Mouse (Mus musculus): ENCODE results near the gene Ly6c2. TPM values are rescaled to one million over a fixed set of nuclear protein-coding genes. Genes with fewer than 3 reads are reported as not detected.
"Not testable (repeated sequence)": the region's sequence is repeated elsewhere in the genome, so short reads cannot be mapped to it uniquely, and the experiment has no call there.

The Ly6c2 gene
- polyA plus RNA-seq, 1 experiment from 2014 or later = 0.92 TPM

GRCm38 (mm10) chr15:75062030-75062574, 49.7 kb downstream of the Ly6c2 start:
- H3K9me3 ChIP-seq (ENCODE audit: control insufficient read depth, low read length); H3K4me1 ChIP-seq (replicated peaks; ENCODE audit: control insufficient read depth, insufficient read depth, low read length); H3K36me3 ChIP-seq (ENCODE audit: control insufficient read depth, insufficient read depth, low read length); H3K4me2 ChIP-seq; H3K27ac ChIP-seq (ENCODE audit: low read depth, low read length); H3K27me3 ChIP-seq (replicated peaks; ENCODE audit: control insufficient read depth, insufficient read depth, low read length); H3K9ac ChIP-seq (ENCODE audit: low read depth, low read length); H3K4me3 ChIP-seq (ENCODE audit: low read depth, low read length); ATAC-seq (replicated peaks; ENCODE audit: low FRiP score): not testable (repeated sequence)
- DNase-seq (ENCODE audit: low spot score) = peak; percentile 37
- 30% methylated on average over 6 of the region's 6 CpGs for WGBS

- Histone ChIP-seq H3K27me3 (replicated peaks; ENCODE audit: control insufficient read depth, insufficient read depth, low read length) (no peaks in the 10 kb centered on the region), H3K4me1 (replicated peaks; ENCODE audit: control insufficient read depth, insufficient read depth, low read length) (no peaks in the 10 kb centered on the region), H3K4me3 (ENCODE audit: low read depth, low read length) (no peak overlapping the region), H3K36me3 (ENCODE audit: control insufficient read depth, insufficient read depth, low read length) (no peaks in the 10 kb centered on the region), H3K27ac (ENCODE audit: low read depth, low read length) (no peak overlapping the region), H3K9ac (ENCODE audit: low read depth, low read length) (no peak overlapping the region), H3K4me2 (no peak overlapping the region), H3K9me3 (ENCODE audit: control insufficient read depth, low read length) (no peaks in the 10 kb centered on the region)
- no peak for ATAC-seq (replicated peaks; ENCODE audit: low FRiP score)
- DNase-seq (ENCODE audit: low spot score) = no peak
Measured at GRCm38 (mm10) chr15:75060505-75060904, 51.3 kb downstream of the Ly6c2 start.

Other genes with a start within 250 kb of the Ly6c2 start
- not detected in 2 replicates for gene 2010109I03Rik, start 214.9 kb downstream of the Ly6c2 start, polyA plus RNA-seq (2014; fragmentation: Nextera tagmentation; extraction: Ambion mirVana)
- gene Ly6i, start 128.5 kb downstream of the Ly6c2 start, polyA plus RNA-seq (2014; fragmentation: Nextera tagmentation; extraction: Ambion mirVana) = not detected in 2 replicates
- 2.1 and 2.2 TPM in 2 replicates for gene Ly6a, start 113.9 kb downstream of the Ly6c2 start, polyA plus RNA-seq (2014; fragmentation: Nextera tagmentation; extraction: Ambion mirVana)
- 0.49 TPM in 1 of 2 replicates, not detected in the other for gene Ly6c1, start 63.1 kb downstream of the Ly6c2 start, polyA plus RNA-seq (2014; fragmentation: Nextera tagmentation; extraction: Ambion mirVana)
- not detected in 2 replicates for gene Ly6g, start 43.3 kb upstream of the Ly6c2 start, polyA plus RNA-seq (2014; fragmentation: Nextera tagmentation; extraction: Ambion mirVana)
- gene BC025446, start 104.4 kb upstream of the Ly6c2 start, polyA plus RNA-seq (2014; fragmentation: Nextera tagmentation; extraction: Ambion mirVana) = 0.52 and 0.62 TPM in 2 replicates
- gene Ly6f, start 156.5 kb upstream of the Ly6c2 start, polyA plus RNA-seq (2014; fragmentation: Nextera tagmentation; extraction: Ambion mirVana) = not detected in 2 replicates